Mouse (Mus musculus): ENCODE data around the gene Syne3. TPM values are rescaled to one million over a fixed set of nuclear protein-coding genes. Genes with fewer than 3 reads are reported as not detected.

The Syne3 gene
- total and polyA plus RNA-seq, 3 experiments: 4.9 to 10.7 TPM; not detected in 1

GRCm38 (mm10) chr12:104986781-104987180, 22.8 kb downstream of the Syne3 start:
- Histone ChIP-seq H3K9me3 (replicated peaks; ENCODE audit: insufficient read depth, low read length) (no peaks in the 10 kb centered on the region), H3K9ac (ENCODE audit: control insufficient read depth, low read depth, low read length, poor library complexity, severe bottlenecking) (no peak overlapping the region), H3K27ac (ENCODE audit: control insufficient read depth, low read depth, low read length) (no peak overlapping the region), H3K79me2 (ENCODE audit: control insufficient read depth, insufficient read depth, low read length, poor library complexity) (no peaks in the 10 kb centered on the region; the same call in 1 of the 2 replicates), H3K27me3 (ENCODE audit: control insufficient read depth in 1 of 2, insufficient read depth in 2 of 2, low read length in 2 of 2) (no peaks in the 10 kb centered on the region), H3K4me3 (ENCODE audit: control insufficient read depth in 1 of 2, insufficient read depth in 1 of 2, low read depth in 2 of 2, low read length in 2 of 2) (no peak overlapping the region), H3K36me3 (ENCODE audit: control insufficient read depth in 1 of 2, insufficient read depth in 2 of 2, low read length in 2 of 2) (peaks cover 0 to 21% of the 10 kb centered on the region in 2 experiments; a peak in 2 of 4 replicates), H3K4me1 (ENCODE audit: control insufficient read depth in 1 of 2, insufficient read depth in 2 of 2, low read length in 2 of 2) (peaks cover 0 to 32% of the 10 kb centered on the region in 2 experiments; a peak in 3 of 4 replicates)
- TF ChIP-seq GABPA (IDR thresholded peaks at IDR 0.05; ENCODE audit: low read depth, low read length): no peak
- TF ChIP-seq SIN3A (IDR thresholded peaks at IDR 0.05; ENCODE audit: low read length): no peak
- no peak for TF ChIP-seq ZNF384 (IDR thresholded peaks at IDR 0.05; ENCODE audit: low read depth, low read length)
- TF ChIP-seq UBTF (IDR thresholded peaks at IDR 0.05; ENCODE audit: borderline replicate concordance, insufficient read depth, low read depth, low read length): no peak
- no peak for TF ChIP-seq TCF12 (IDR thresholded peaks at IDR 0.05; ENCODE audit: low read depth, low read length)
- no peak for TF ChIP-seq E2F4 (IDR thresholded peaks at IDR 0.05; ENCODE audit: borderline replicate concordance, low read depth, low read length)
- TF ChIP-seq TAL1 (IDR thresholded peaks at IDR 0.05; ENCODE audit: low read length): no peak
- no peak for TF ChIP-seq POLR2A (IDR thresholded peaks at IDR 0.05; ENCODE audit: control insufficient read depth in 1 of 2, insufficient read depth in 1 of 2, low read depth in 1 of 2, low read length in 2 of 2, poor library complexity in 1 of 2)
- TF ChIP-seq ELF1 (IDR thresholded peaks at IDR 0.05; ENCODE audit: low read depth, low read length): no peak
- TF ChIP-seq BHLHE40 (IDR thresholded peaks at IDR 0.05; ENCODE audit: borderline replicate concordance, low read depth, low read length): no peak
- no peak for TF ChIP-seq ZKSCAN1 (IDR thresholded peaks at IDR 0.05; ENCODE audit: low read depth, low read length)
- no peak for TF ChIP-seq MAX (IDR thresholded peaks at IDR 0.05; ENCODE audit: low read length)
- TF ChIP-seq HCFC1 (IDR thresholded peaks at IDR 0.05; ENCODE audit: low read depth, low read length): no peak
- no peak for TF ChIP-seq JUND (IDR thresholded peaks at IDR 0.05; ENCODE audit: low read depth, low read length)
- no peak for TF ChIP-seq KAT2A (conservative IDR thresholded peaks at IDR 0.05; ENCODE audit: low read depth, low read length)
- TF ChIP-seq NELFE (IDR thresholded peaks at IDR 0.05; ENCODE audit: low read depth, low read length): no peak
- TF ChIP-seq CHD1 (IDR thresholded peaks at IDR 0.05; ENCODE audit: low read depth, low read length): no peak
- TF ChIP-seq USF1 (IDR thresholded peaks at IDR 0.05; ENCODE audit: low read depth, low read length): no peak
- TF ChIP-seq POLR2AphosphoS2 (IDR thresholded peaks at IDR 0.05; ENCODE audit: low read length): no peak
- no peak for DNase-seq (ENCODE audit: low read depth, low spot score)

GRCm38 (mm10) chr12:104986001-104986400, 23.6 kb downstream of the Syne3 start:
- DNase-seq (ENCODE audit: low read depth, low spot score): peak; percentile 36
- H3K27ac ChIP-seq (ENCODE audit: control insufficient read depth, low read depth, low read length): no peak overlapping the region
- H3K36me3 ChIP-seq (ENCODE audit: control insufficient read depth in 1 of 2, insufficient read depth in 2 of 2, low read length in 2 of 2): peaks cover 0 to 16% of the 10 kb centered on the region in 2 experiments; a peak in 2 of 4 replicates
- H3K27me3 ChIP-seq (ENCODE audit: control insufficient read depth in 1 of 2, insufficient read depth in 2 of 2, low read length in 2 of 2): no peaks in the 10 kb centered on the region
- no peak overlapping the region for H3K9ac ChIP-seq (ENCODE audit: control insufficient read depth, low read depth, low read length, poor library complexity, severe bottlenecking)
- no peak for TF ChIP-seq NRF1 (IDR thresholded peaks at IDR 0.05; ENCODE audit: insufficient read depth, low read depth, low read length, poor library complexity, severe bottlenecking)
- TF ChIP-seq CHD2 (IDR thresholded peaks at IDR 0.05; ENCODE audit: low read length): no peak
- no peak for TF ChIP-seq POLR2A (IDR thresholded peaks at IDR 0.05; ENCODE audit: control insufficient read depth in 1 of 2, insufficient read depth in 1 of 2, low read depth in 1 of 2, low read length in 2 of 2, poor library complexity in 1 of 2)
- TF ChIP-seq ZMIZ1 (IDR thresholded peaks at IDR 0.05; ENCODE audit: low read depth, low read length): no peak
- no peak for TF ChIP-seq ETS1 (IDR thresholded peaks at IDR 0.05; ENCODE audit: low read depth, low read length)
- no peak for TF ChIP-seq RCOR1 (IDR thresholded peaks at IDR 0.05; ENCODE audit: low read depth, low read length)
- TF ChIP-seq MAFK (IDR thresholded peaks at IDR 0.05; ENCODE audit: borderline replicate concordance, low read depth, low read length): no peak
- TF ChIP-seq USF1 (IDR thresholded peaks at IDR 0.05; ENCODE audit: low read depth, low read length): no peak
- H3K79me2 ChIP-seq (ENCODE audit: control insufficient read depth, insufficient read depth, low read length, poor library complexity): peaks cover 3% of the 10 kb centered on the region
- no peak overlapping the region for H3K4me3 ChIP-seq (ENCODE audit: control insufficient read depth in 1 of 2, insufficient read depth in 1 of 2, low read depth in 2 of 2, low read length in 2 of 2)
- no peaks in the 10 kb centered on the region for H3K9me3 ChIP-seq (replicated peaks; ENCODE audit: insufficient read depth, low read length)
- peaks cover 0 to 25% of the 10 kb centered on the region in 2 experiments; a peak in 3 of 4 replicates for H3K4me1 ChIP-seq (ENCODE audit: control insufficient read depth in 1 of 2, insufficient read depth in 2 of 2, low read length in 2 of 2)
